Mouse (Mus musculus) heart, postnatal 0 days (tissue): Measurements from ENCODE around the gene Rhbdl3.

Experiments
- CTCF ChIP-seq: IDR thresholded peaks from 2 replicates; pipeline ENCODE4 v1.5.1; 2016; ENCODE audit warnings: antibody characterized with exemption, control low read depth, low read depth
- EP300 ChIP-seq: IDR thresholded peaks from 2 replicates; pipeline ENCODE4 v1.6.1; 2016; ENCODE audit warnings: antibody characterized with exemption, low read depth

GRCm38 (mm10) chr11:80335609-80336350, 35.1 kb downstream of the Rhbdl3 start:
- TF ChIP-seq CTCF (no peak), EP300 (no peak)
